Mouse (Mus musculus) megakaryocyte, embryonic 14.5 days (primary cell): ENCODE measurements around the gene Mum1.

ENCODE experiments used
- FLI1 ChIP-seq: IDR thresholded peaks from 2 replicates; pipeline ENCODE4 v1.6.1; 2012; ENCODE audit warnings: low read length, inconsistent platforms, mixed read lengths
- GATA1 ChIP-seq: IDR thresholded peaks from 3 replicates; pipeline ENCODE4 v1.6.1; 2012; ENCODE audit warnings: mixed read lengths, low read length, inconsistent platforms, borderline replicate concordance

DNA sequence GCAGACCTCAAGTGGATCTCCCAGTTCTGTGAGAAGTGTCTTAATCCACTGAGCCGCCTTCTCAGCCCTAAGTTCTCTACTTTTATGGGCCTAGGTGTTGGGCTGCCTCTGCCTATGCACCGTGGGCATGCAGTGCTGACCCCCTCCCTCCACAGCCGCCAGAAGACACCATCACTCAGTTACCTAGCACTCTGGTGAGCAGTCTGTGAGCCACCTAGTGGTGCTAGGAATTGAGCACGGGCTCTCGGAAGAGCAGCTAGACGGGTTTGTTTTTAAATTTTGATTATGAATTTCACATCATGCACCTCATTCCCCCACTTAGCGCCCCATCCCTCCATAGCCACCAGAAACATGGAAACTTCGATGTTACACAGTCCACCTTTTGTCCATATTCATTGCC is 62.4 kb downstream of the Mum1 start:
- TF ChIP-seq GATA1 (no peak), FLI1 (no peak)
